Comparison of ENCODE assay signal across 34 mouse cellular contexts in genomic region chr11:69114621-69115020, GRCm38 (mm10). TPM values are rescaled to one million over a fixed set of nuclear protein-coding genes. Genes with fewer than 3 reads are reported as not detected.
"Had no signal": no experiment of that assay in that cellular context is flagged by ENCODE, and none has a peak within 500 bp of the region (broad histone marks: within the 10 kb centered on the region; RNA-seq: fewer than 3 reads in every experiment).

No protein-coding gene starts in this region.

- H3K27me3 ChIP-seq: embryonic facial prominence, embryonic 15.5 days; forebrain, embryonic 15.5 days had no signal

- DNase-seq: cerebellum, adult 8-10 months; cerebellum, adult 9-10 months; cerebellum, adult 9-11 months; cerebellum, postnatal 10 days; cerebellum, postnatal 14 days; cerebellum, postnatal 25 days; cerebellum, postnatal 36 days; embryo, embryonic 11 days; forebrain, postnatal 0 days; gastrocnemius, postnatal 10 days; gastrocnemius, postnatal 14 days; gastrocnemius, postnatal 25 days; gastrocnemius, postnatal 36 days; heart, adult 11 months; heart, adult 18-20 months; heart, adult 2 months had no signal

- H3K27ac ChIP-seq: embryonic facial prominence, embryonic 12.5 days; embryonic facial prominence, embryonic 13.5 days; embryonic facial prominence, embryonic 15.5 days; forebrain, embryonic 10.5 days; forebrain, embryonic 12.5 days; forebrain, embryonic 13.5 days; forebrain, embryonic 15.5 days; heart, adult 2 months; heart, embryonic 10.5 days had no signal

- H3K9ac ChIP-seq: embryonic facial prominence, embryonic 12.5 days; embryonic facial prominence, embryonic 13.5 days; embryonic facial prominence, embryonic 15.5 days; forebrain, embryonic 12.5 days; forebrain, embryonic 13.5 days; forebrain, embryonic 15.5 days; forebrain, postnatal 0 days had no signal

- ATAC-seq: forebrain, embryonic 13.5 days; forebrain, embryonic 14.5 days; forebrain, embryonic 15.5 days; forebrain, embryonic 16.5 days; forebrain, postnatal 0 days had no signal

- H3K4me3 ChIP-seq: embryonic facial prominence, embryonic 12.5 days; embryonic facial prominence, embryonic 13.5 days; embryonic facial prominence, embryonic 15.5 days; erythroblast, embryonic 14.5 days; forebrain, embryonic 10.5 days; forebrain, embryonic 12.5 days; forebrain, embryonic 13.5 days; forebrain, embryonic 15.5 days; heart, adult 2 months; heart, embryonic 10.5 days had no signal

- H3K4me2 ChIP-seq: embryonic facial prominence, embryonic 12.5 days; embryonic facial prominence, embryonic 13.5 days; embryonic facial prominence, embryonic 15.5 days; forebrain, embryonic 12.5 days; forebrain, embryonic 13.5 days; forebrain, embryonic 15.5 days had no signal

- H3K36me3 ChIP-seq: embryonic facial prominence, embryonic 12.5 days; forebrain, embryonic 12.5 days; forebrain, embryonic 15.5 days had no signal

- H3K9me3 ChIP-seq: embryonic facial prominence, embryonic 12.5 days; embryonic facial prominence, embryonic 13.5 days; embryonic facial prominence, embryonic 15.5 days; forebrain, embryonic 10.5 days; forebrain, embryonic 12.5 days; forebrain, embryonic 13.5 days; forebrain, embryonic 15.5 days; heart, embryonic 10.5 days had no signal

RNA-seq across cellular contexts. Expression of gene Hes7, which starts 5.6 kb away (rescaled TPM):
- total RNA-seq: common myeloid progenitor, adult 5-6 weeks; gastrocnemius, adult 18-20 months; gastrocnemius, adult 8-10 months; gastrocnemius, postnatal 10 days; gastrocnemius, postnatal 25 days; gastrocnemius, postnatal 36 days; granulocyte monocyte progenitor cell, adult 5-6 weeks had no signal

RNA-seq across cellular contexts. Expression of gene 9130213A22Rik, which starts 7.8 kb away (rescaled TPM):
- total RNA-seq: common myeloid progenitor, adult 5-6 weeks; gastrocnemius, adult 18-20 months; gastrocnemius, postnatal 36 days; granulocyte monocyte progenitor cell, adult 5-6 weeks had no signal
- polyA plus RNA-seq: embryonic facial prominence, embryonic 11.5 days; erythroblast, embryonic 14.5 days; forebrain, embryonic 11.5 days had no signal

RNA-seq across cellular contexts. Expression of gene Aloxe3, which starts 11.1 kb away (rescaled TPM):
- total RNA-seq: common myeloid progenitor, adult 5-6 weeks; gastrocnemius, adult 18-20 months; gastrocnemius, postnatal 14 days; gastrocnemius, postnatal 25 days; gastrocnemius, postnatal 36 days; granulocyte monocyte progenitor cell, adult 5-6 weeks; heart, adult 18-20 months; heart, adult 8-10 months had no signal
- polyA plus RNA-seq: forebrain, embryonic 11.5 days; forebrain, embryonic 13.5 days had no signal
